Mouse (Mus musculus): ENCODE measurements around the gene Castor1. TPM values are rescaled to one million over a fixed set of nuclear protein-coding genes. Genes with fewer than 3 reads are reported as not detected.

Castor1 gene
- polyA plus RNA-seq, 1 experiment from 2014 or later = 4.2 TPM

DNA sequence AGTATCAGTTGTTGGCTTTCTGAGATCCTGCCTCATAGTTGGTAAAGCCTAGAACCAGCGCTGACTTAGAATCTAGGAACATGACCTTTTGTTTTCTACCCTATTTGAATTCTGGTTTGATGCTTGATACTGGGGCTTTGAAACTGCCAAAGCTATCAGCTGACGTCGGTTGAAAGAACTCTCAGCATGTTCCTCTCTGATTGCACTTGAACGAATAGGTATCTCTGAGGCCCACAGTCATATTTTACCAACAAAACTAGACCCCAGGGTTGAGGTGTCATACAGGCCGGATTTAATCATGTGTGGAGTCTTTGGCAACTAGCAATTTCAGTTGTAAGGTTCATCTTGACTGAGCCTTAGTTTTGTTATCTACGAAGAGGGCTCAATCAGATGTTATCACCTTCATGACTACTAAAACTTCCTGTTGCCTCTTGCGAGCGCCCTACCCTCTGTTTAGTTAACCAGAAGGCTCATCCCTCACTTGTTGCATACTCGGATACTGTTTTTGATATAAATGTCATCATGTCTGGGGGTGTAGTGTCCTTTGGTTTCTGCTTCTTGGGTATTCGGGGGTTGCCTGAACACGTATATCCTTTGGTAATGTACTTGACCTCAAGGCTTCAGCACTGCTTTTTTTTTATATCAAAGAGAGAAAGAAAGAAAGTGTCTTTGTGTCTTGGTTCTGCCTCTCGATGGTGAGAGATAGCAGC, 14.9 kb upstream of the Castor1 start:
- WGBS = 86% methylated on average over 12 of the region's 12 CpGs
- Histone ChIP-seq H3K9ac (ENCODE audit: low read depth, low read length) (no peak overlapping the region), H3K27ac (ENCODE audit: low read length) (no peak overlapping the region), H3K4me2 (ENCODE audit: low read length) (no peak overlapping the region), H3K36me3 (ENCODE audit: control insufficient read depth, insufficient read depth, low read length) (peaks cover 9% of the 10 kb centered on the region; the same call in 1 of the 2 replicates), H3K27me3 (ENCODE audit: control insufficient read depth, insufficient read depth, low read depth, low read length) (no peaks in the 10 kb centered on the region), H3K4me1 (ENCODE audit: control insufficient read depth, insufficient read depth, low read length) (no peaks in the 10 kb centered on the region), H3K9me3 (replicated peaks; ENCODE audit: control insufficient read depth, low read length, poor library complexity, severe bottlenecking) (no peaks in the 10 kb centered on the region), H3K4me3 (ENCODE audit: low read depth, low read length) (no peak overlapping the region)
- ATAC-seq = no peak

DNA sequence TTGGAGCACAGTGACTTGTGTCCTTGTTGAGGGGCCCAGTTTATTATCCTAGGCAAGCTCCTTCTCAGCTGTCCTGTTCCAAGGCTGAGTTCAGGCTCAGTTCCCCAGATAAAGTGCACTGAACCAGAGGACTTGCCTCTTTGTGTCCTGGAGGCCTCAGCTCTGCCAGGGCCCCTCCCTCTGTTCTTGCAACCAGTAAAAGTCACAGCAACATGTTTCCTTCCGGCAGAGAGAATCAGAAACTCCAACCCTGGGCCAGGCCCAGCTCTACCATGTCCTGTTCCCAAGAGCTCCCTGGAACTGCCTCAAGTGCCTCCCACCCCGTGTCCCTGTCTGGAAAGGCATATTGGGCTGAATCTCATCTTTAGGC, 14.3 kb upstream of the Castor1 start:
- H3K9me3 ChIP-seq (replicated peaks; ENCODE audit: control insufficient read depth, low read length, poor library complexity, severe bottlenecking) = no peaks in the 10 kb centered on the region
- H3K36me3 ChIP-seq (ENCODE audit: control insufficient read depth, insufficient read depth, low read length) = peaks cover 12% of the 10 kb centered on the region; the same call in 1 of the 2 replicates
- H3K27ac ChIP-seq (ENCODE audit: low read length) = no peak overlapping the region
- H3K4me3 ChIP-seq (ENCODE audit: low read depth, low read length) = no peak overlapping the region
- ATAC-seq = no peak
- no peak overlapping the region for H3K9ac ChIP-seq (ENCODE audit: low read depth, low read length)
- no peak overlapping the region for H3K4me2 ChIP-seq (ENCODE audit: low read length)
- 48% methylated on average over 2 of the region's 2 CpGs for WGBS
- H3K27me3 ChIP-seq (ENCODE audit: control insufficient read depth, insufficient read depth, low read depth, low read length) = no peaks in the 10 kb centered on the region
- no peaks in the 10 kb centered on the region for H3K4me1 ChIP-seq (ENCODE audit: control insufficient read depth, insufficient read depth, low read length)

DNA sequence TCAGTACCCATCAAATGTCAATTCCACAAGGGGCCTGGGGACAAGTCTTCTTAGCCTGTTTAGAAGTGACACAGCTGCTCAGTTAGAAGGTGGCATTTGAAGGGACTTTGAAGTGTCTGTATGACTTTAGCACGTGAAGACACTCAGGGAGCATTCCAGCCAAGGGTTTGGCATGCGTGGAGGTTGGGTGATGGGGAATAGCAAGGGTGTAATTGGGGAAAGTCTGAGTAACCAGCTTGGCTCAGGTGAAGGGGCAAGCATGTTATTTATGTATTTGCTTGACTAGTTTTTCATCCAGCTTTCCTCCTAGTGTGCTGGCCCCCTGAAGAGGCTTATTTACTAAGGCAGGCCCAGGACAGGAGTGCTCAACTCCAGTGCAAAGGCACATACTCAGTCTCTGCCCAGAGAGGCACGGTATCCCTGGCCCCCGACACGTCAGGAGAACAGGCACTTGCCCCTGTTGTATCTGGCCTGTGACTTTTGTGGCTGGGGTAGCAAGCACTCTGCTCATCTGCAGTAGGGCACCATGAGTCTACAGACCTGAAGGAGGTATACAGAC, 12.8 kb upstream of the Castor1 start:
- no peaks in the 10 kb centered on the region for H3K4me1 ChIP-seq (ENCODE audit: control insufficient read depth, insufficient read depth, low read length)
- H3K9ac ChIP-seq (ENCODE audit: low read depth, low read length) = no peak overlapping the region
- no peak overlapping the region for H3K27ac ChIP-seq (ENCODE audit: low read length)
- WGBS = 83% methylated on average over 5 of the region's 5 CpGs
- peaks cover 17% of the 10 kb centered on the region; the same call in 1 of the 2 replicates for H3K36me3 ChIP-seq (ENCODE audit: control insufficient read depth, insufficient read depth, low read length)
- H3K4me3 ChIP-seq (ENCODE audit: low read depth, low read length) = no peak overlapping the region
- no peaks in the 10 kb centered on the region for H3K27me3 ChIP-seq (ENCODE audit: control insufficient read depth, insufficient read depth, low read depth, low read length)
- H3K4me2 ChIP-seq (ENCODE audit: low read length) = no peak overlapping the region
- ATAC-seq = no peak
- no peaks in the 10 kb centered on the region for H3K9me3 ChIP-seq (replicated peaks; ENCODE audit: control insufficient read depth, low read length, poor library complexity, severe bottlenecking)

DNA sequence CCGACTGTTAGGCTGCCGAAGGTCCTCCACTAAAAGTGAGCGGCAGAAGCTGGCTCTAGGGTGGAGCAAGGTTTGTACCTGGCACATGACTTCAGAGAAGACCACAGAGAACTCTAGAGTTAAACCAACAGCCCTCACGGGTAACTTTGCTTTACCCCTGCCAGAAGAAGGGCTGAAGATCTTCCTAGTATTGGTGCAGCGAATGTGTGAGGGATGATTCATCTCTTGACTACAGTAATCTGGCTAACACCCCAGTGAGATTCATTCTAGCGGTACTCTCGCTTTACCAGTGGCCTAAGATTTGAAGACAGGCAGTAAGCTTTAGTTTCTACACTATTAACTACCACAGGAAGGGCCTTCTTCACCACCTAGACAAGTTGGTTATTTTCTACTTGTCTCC, 12.1 kb upstream of the Castor1 start:
- H3K4me2 ChIP-seq (ENCODE audit: low read length) = no peak overlapping the region
- ATAC-seq = no peak
- whole genome bisulfite sequencing = 89% methylated on average over 7 of the region's 7 CpGs
- no peak overlapping the region for H3K4me3 ChIP-seq (ENCODE audit: low read depth, low read length)
- H3K4me1 ChIP-seq (ENCODE audit: control insufficient read depth, insufficient read depth, low read length) = no peaks in the 10 kb centered on the region
- no peak overlapping the region for H3K9ac ChIP-seq (ENCODE audit: low read depth, low read length)
- H3K27me3 ChIP-seq (ENCODE audit: control insufficient read depth, insufficient read depth, low read depth, low read length) = no peaks in the 10 kb centered on the region
- H3K9me3 ChIP-seq (replicated peaks; ENCODE audit: control insufficient read depth, low read length, poor library complexity, severe bottlenecking) = no peaks in the 10 kb centered on the region
- H3K36me3 ChIP-seq (ENCODE audit: control insufficient read depth, insufficient read depth, low read length) = peaks cover 17% of the 10 kb centered on the region; the same call in 1 of the 2 replicates
- no peak overlapping the region for H3K27ac ChIP-seq (ENCODE audit: low read length)

DNA sequence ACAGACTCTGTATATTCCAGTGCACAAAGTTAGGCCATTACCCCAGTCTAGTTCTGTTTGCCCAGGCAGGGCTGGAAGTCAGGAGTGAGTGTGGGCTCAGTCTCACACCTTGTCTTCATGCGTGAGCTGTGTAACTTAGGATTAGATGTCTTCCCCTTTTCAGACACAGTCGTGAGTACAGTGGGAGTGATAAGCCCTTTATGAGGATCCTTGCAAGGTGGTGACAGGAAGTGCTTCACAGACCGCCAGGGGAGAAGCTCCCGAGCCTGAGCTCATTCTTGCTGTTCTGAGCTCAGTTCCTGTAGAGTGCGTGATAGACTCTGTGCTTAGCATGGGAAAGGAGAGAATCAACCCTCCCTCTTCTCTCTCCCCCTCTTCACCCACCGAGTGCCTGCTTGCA, 11.5 kb upstream of the Castor1 start:
- Histone ChIP-seq H3K9ac (ENCODE audit: low read depth, low read length) (no peak overlapping the region), H3K27ac (ENCODE audit: low read length) (no peak overlapping the region), H3K4me1 (ENCODE audit: control insufficient read depth, insufficient read depth, low read length) (no peaks in the 10 kb centered on the region), H3K4me3 (ENCODE audit: low read depth, low read length) (no peak overlapping the region), H3K27me3 (ENCODE audit: control insufficient read depth, insufficient read depth, low read depth, low read length) (no peaks in the 10 kb centered on the region), H3K36me3 (ENCODE audit: control insufficient read depth, insufficient read depth, low read length) (peaks cover 21% of the 10 kb centered on the region; the same call in 1 of the 2 replicates), H3K9me3 (replicated peaks; ENCODE audit: control insufficient read depth, low read length, poor library complexity, severe bottlenecking) (no peaks in the 10 kb centered on the region), H3K4me2 (ENCODE audit: low read length) (no peak overlapping the region)
- ATAC-seq = no peak
- WGBS = 91% methylated on average over 6 of the region's 6 CpGs

DNA sequence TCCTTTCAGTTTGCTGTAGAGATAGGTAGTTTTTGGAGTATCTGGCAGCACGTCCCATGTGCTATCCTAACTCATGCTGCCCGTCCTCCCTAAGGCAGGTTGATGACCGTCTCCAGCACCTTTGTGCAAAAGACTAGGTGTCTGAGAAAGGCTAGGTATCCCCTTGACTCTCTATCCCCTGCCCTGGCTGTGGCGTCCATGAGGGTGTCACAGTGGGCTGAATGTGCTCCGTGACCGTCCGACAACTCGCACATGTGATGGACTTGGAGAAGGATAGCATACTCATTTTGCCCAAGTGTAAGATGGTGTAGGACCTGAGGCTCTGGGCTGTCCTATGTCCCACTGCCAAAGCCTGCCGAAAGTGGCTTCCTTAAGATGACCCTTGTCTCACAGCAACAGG, 10.4 kb upstream of the Castor1 start:
- Histone ChIP-seq H3K27ac (ENCODE audit: low read length) (no peak overlapping the region), H3K4me3 (ENCODE audit: low read depth, low read length) (no peak overlapping the region), H3K9me3 (replicated peaks; ENCODE audit: control insufficient read depth, low read length, poor library complexity, severe bottlenecking) (no peaks in the 10 kb centered on the region), H3K27me3 (ENCODE audit: control insufficient read depth, insufficient read depth, low read depth, low read length) (no peaks in the 10 kb centered on the region), H3K4me1 (ENCODE audit: control insufficient read depth, insufficient read depth, low read length) (no peaks in the 10 kb centered on the region), H3K9ac (ENCODE audit: low read depth, low read length) (no peak overlapping the region), H3K36me3 (ENCODE audit: control insufficient read depth, insufficient read depth, low read length) (peaks cover 23% of the 10 kb centered on the region; the same call in 1 of the 2 replicates), H3K4me2 (ENCODE audit: low read length) (no peak overlapping the region)
- ATAC-seq = no peak
- 89% methylated on average over 9 of the region's 9 CpGs for WGBS

DNA sequence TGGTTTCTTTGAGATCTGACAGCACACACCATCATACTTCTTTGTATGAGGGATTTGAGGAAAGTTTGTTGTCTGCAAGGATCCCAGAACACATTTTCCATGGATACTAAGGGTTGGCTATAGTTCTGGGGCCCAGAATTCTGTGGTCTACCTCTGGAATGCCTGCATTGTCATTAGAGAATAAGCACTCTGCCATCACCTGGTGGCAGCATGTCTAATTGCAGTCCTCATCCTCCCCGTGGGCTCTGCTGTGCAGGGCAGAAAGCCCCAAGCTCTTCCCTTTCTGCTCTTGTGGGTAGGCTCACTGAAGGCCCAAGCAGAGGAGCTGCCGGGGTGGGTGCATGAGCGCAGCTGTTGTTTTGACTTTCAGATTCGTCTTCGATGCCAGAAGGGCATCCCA, 8.5 kb upstream of the Castor1 start:
- H3K27me3 ChIP-seq (ENCODE audit: control insufficient read depth, insufficient read depth, low read depth, low read length) = no peaks in the 10 kb centered on the region
- no peak for ATAC-seq
- no peak overlapping the region for H3K27ac ChIP-seq (ENCODE audit: low read length)
- 84% methylated on average over 5 of the region's 5 CpGs for WGBS
- peaks cover 33% of the 10 kb centered on the region; the same call in 1 of the 2 replicates for H3K36me3 ChIP-seq (ENCODE audit: control insufficient read depth, insufficient read depth, low read length)
- no peaks in the 10 kb centered on the region for H3K9me3 ChIP-seq (replicated peaks; ENCODE audit: control insufficient read depth, low read length, poor library complexity, severe bottlenecking)
- no peak overlapping the region for H3K9ac ChIP-seq (ENCODE audit: low read depth, low read length)
- H3K4me2 ChIP-seq (ENCODE audit: low read length) = no peak overlapping the region
- H3K4me3 ChIP-seq (ENCODE audit: low read depth, low read length) = no peak overlapping the region
- no peaks in the 10 kb centered on the region for H3K4me1 ChIP-seq (ENCODE audit: control insufficient read depth, insufficient read depth, low read length)

DNA sequence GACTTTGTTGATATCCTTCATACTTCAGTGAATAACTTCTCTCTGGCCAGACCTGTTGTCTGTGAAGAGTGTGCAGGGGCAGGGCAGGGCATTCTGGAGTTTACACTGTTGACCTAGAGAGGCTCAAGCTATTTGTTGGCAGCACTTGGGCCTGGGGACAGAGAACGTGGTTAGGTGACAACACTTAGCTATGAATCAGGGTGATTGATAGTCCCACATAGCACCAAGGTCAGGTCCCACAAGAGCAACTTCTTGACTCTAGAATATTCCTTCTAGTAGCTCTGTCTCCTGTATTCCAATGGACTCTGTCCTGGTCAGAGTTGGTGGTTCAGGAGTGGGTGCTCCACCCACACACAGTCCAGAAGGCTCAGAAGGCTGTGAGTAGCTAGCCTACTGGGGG, 7.2 kb upstream of the Castor1 start:
- no peaks in the 10 kb centered on the region for H3K27me3 ChIP-seq (ENCODE audit: control insufficient read depth, insufficient read depth, low read depth, low read length)
- peaks cover 38% of the 10 kb centered on the region; the same call in 1 of the 2 replicates for H3K36me3 ChIP-seq (ENCODE audit: control insufficient read depth, insufficient read depth, low read length)
- H3K27ac ChIP-seq (ENCODE audit: low read length) = no peak overlapping the region
- WGBS = 92% methylated on average over 1 of the region's 1 CpGs
- H3K4me1 ChIP-seq (ENCODE audit: control insufficient read depth, insufficient read depth, low read length) = no peaks in the 10 kb centered on the region
- no peak overlapping the region for H3K4me3 ChIP-seq (ENCODE audit: low read depth, low read length)
- H3K4me2 ChIP-seq (ENCODE audit: low read length) = no peak overlapping the region
- H3K9me3 ChIP-seq (replicated peaks; ENCODE audit: control insufficient read depth, low read length, poor library complexity, severe bottlenecking) = no peaks in the 10 kb centered on the region
- no peak for ATAC-seq
- no peak overlapping the region for H3K9ac ChIP-seq (ENCODE audit: low read depth, low read length)

DNA sequence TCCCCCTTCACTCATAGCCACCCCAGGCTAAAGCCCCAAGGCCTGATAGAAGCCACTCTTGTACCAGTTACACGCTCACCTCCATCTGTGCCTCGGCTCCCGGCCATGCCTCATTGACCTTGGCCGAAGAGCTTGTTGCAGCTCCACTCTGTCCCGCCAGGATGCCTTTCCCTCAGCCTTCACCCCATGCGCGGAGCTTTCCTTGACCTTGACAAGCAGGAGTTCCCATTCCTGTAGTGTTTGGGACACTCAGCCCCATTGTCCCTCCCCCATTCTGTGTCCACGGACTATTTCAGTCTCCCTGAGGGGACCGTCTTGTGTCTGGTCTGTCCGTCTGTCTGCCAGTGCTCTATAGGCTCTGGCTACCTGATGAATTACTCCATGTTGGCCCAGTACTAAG, 4.9 kb upstream of the Castor1 start:
- Histone ChIP-seq H3K4me2 (ENCODE audit: low read length) (no peak overlapping the region), H3K4me1 (ENCODE audit: control insufficient read depth, insufficient read depth, low read length) (peaks cover 4% of the 10 kb centered on the region; the same call in 1 of the 2 replicates), H3K27ac (ENCODE audit: low read length) (no peak overlapping the region), H3K9ac (ENCODE audit: low read depth, low read length) (no peak overlapping the region), H3K4me3 (ENCODE audit: low read depth, low read length) (no peak overlapping the region), H3K36me3 (ENCODE audit: control insufficient read depth, insufficient read depth, low read length) (peaks cover 31% of the 10 kb centered on the region; the same call in 1 of the 2 replicates), H3K9me3 (replicated peaks; ENCODE audit: control insufficient read depth, low read length, poor library complexity, severe bottlenecking) (no peaks in the 10 kb centered on the region; the same call in 1 of the 2 replicates), H3K27me3 (ENCODE audit: control insufficient read depth, insufficient read depth, low read depth, low read length) (peaks cover 11% of the 10 kb centered on the region)
- 90% methylated on average over 10 of the region's 10 CpGs for WGBS
- no peak for ATAC-seq

Measured in midbrain, embryonic 16.5 days (tissue).